Mouse (Mus musculus): ENCODE measurements at regions not wholly inside any gene's neighbourhood (a gene's known extent, or its start where the extent isn't known, plus 50 kb on each side); places are given as distances from the start of the nearest gene placed in this dataset.

GRCm38 (mm10) chr1:185151130-185151799 is 52.7 kb upstream of the Rab3gap2 start:
- 65% methylated on average over 11 of the region's 11 CpGs for WGBS

GRCm38 (mm10) chr1:185150431-185151129 is 53.3 kb upstream of the Rab3gap2 start:
- ATAC-seq (ENCODE audit: insufficient number of reproducible peaks, insufficient read depth, low FRiP score, low read depth), result no peak
- Histone ChIP-seq H3K36me3 (ENCODE audit: control insufficient read depth, insufficient read depth, low read length) (no peaks in the 10 kb centered on the region), H3K4me1 (ENCODE audit: control insufficient read depth, insufficient read depth, low read length) (no peaks in the 10 kb centered on the region), H3K27ac (ENCODE audit: low read length) (no peak overlapping the region), H3K4me2 (replicated peaks; ENCODE audit: low read depth, low read length) (no peak overlapping the region), H3K9ac (replicated peaks; ENCODE audit: low read depth, low read length) (no peak overlapping the region), H3K9me3 (ENCODE audit: control insufficient read depth, low read depth, low read length) (no peaks in the 10 kb centered on the region), H3K27me3 (ENCODE audit: control insufficient read depth, insufficient read depth, low read length) (no peaks in the 10 kb centered on the region), H3K4me3 (ENCODE audit: low read depth, low read length) (no peak overlapping the region)
- 85% methylated on average over 15 of the region's 15 CpGs for WGBS

More at GRCm38 (mm10) chr1:185151130-185151799, 52.7 kb upstream of the Rab3gap2 start:
- H3K4me1 ChIP-seq (ENCODE audit: control insufficient read depth, insufficient read depth, low read length), result no peaks in the 10 kb centered on the region
- no peak overlapping the region for H3K4me2 ChIP-seq (replicated peaks; ENCODE audit: low read depth, low read length)
- no peaks in the 10 kb centered on the region for H3K36me3 ChIP-seq (ENCODE audit: control insufficient read depth, insufficient read depth, low read length)
- H3K27me3 ChIP-seq (ENCODE audit: control insufficient read depth, insufficient read depth, low read length), result no peaks in the 10 kb centered on the region
- H3K27ac ChIP-seq (ENCODE audit: low read length), result no peak overlapping the region
- H3K9ac ChIP-seq (replicated peaks; ENCODE audit: low read depth, low read length), result no peak overlapping the region
- no peak overlapping the region for H3K4me3 ChIP-seq (ENCODE audit: low read depth, low read length)
- no peaks in the 10 kb centered on the region for H3K9me3 ChIP-seq (ENCODE audit: control insufficient read depth, low read depth, low read length)
- no peak for ATAC-seq (ENCODE audit: insufficient number of reproducible peaks, insufficient read depth, low FRiP score, low read depth)

DNA sequence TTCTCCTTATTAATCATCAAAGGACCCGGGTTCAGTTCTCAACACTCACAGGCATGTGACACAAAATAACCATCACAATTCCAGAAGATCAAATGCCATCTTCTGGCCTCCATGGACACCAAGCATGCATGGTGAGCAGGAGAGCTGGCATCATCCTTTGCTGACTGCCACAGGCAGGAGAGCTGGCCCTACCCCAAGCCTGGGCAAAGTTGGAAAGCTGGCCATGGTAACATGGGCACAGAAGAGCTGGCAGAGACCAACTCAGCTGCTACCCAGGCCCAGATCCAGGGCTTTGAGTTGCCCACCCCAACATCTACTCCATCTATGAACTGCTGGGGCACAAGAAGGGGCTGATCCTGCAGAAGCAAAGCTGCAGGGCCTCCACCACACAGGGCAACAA is 59.1 kb upstream of the Rab3gap2 start:
- H3K27ac ChIP-seq (ENCODE audit: low read length), result no peak overlapping the region
- no peak overlapping the region for H3K9ac ChIP-seq (replicated peaks; ENCODE audit: low read depth, low read length)
- WGBS, result 68% methylated on average over 1 of the region's 1 CpGs
- no peaks in the 10 kb centered on the region for H3K27me3 ChIP-seq (ENCODE audit: control insufficient read depth, insufficient read depth, low read length)
- H3K9me3 ChIP-seq (ENCODE audit: control insufficient read depth, low read depth, low read length), result no peaks in the 10 kb centered on the region
- no peak overlapping the region for H3K4me2 ChIP-seq (replicated peaks; ENCODE audit: low read depth, low read length)
- no peak for ATAC-seq (ENCODE audit: insufficient number of reproducible peaks, insufficient read depth, low FRiP score, low read depth)
- H3K4me3 ChIP-seq (ENCODE audit: low read depth, low read length), result no peak overlapping the region
- H3K4me1 ChIP-seq (ENCODE audit: control insufficient read depth, insufficient read depth, low read length), result no peaks in the 10 kb centered on the region
- no peaks in the 10 kb centered on the region for H3K36me3 ChIP-seq (ENCODE audit: control insufficient read depth, insufficient read depth, low read length)

- Histone ChIP-seq H3K4me3 (ENCODE audit: low read depth, low read length) (no peak overlapping the region), H3K36me3 (ENCODE audit: control insufficient read depth, insufficient read depth, low read length) (no peaks in the 10 kb centered on the region), H3K9me3 (ENCODE audit: control insufficient read depth, low read depth, low read length) (no peaks in the 10 kb centered on the region), H3K27ac (ENCODE audit: low read length) (no peak overlapping the region), H3K27me3 (ENCODE audit: control insufficient read depth, insufficient read depth, low read length) (no peaks in the 10 kb centered on the region), H3K4me1 (ENCODE audit: control insufficient read depth, insufficient read depth, low read length) (no peaks in the 10 kb centered on the region), H3K9ac (replicated peaks; ENCODE audit: low read depth, low read length) (no peak overlapping the region), H3K4me2 (replicated peaks; ENCODE audit: low read depth, low read length) (no peak overlapping the region)
- ATAC-seq (ENCODE audit: insufficient number of reproducible peaks, insufficient read depth, low FRiP score, low read depth), result no peak
- WGBS, result 86% methylated on average over 15 of the region's 15 CpGs
These were observed 59.9 kb upstream of the Rab3gap2 start for GRCm38 (mm10) chr1:185144006-185144405.

DNA sequence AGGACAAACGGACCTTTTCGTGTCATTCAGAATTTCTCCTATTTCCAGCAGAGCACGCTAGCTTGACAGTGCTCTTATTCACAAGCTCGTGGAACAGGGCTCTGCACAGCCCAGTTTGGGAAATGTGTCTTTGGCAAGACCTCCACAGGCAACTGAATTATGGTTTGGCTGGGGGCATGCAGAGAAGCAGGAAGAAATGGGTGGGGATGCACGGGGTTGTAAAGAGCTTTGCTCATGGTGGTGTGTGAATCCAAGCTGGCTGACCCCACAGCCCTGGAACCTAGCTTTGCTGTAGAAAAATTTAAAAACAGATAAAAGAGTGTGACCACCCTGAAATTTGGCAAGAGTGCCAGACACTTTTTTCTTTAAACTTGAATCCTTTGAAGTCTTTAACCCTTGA is 63.6 kb upstream of the Rab3gap2 start:
- Histone ChIP-seq H3K4me1 (ENCODE audit: control insufficient read depth, insufficient read depth, low read length) (no peaks in the 10 kb centered on the region), H3K4me2 (replicated peaks; ENCODE audit: low read depth, low read length) (no peak overlapping the region), H3K27ac (ENCODE audit: low read length) (no peak overlapping the region), H3K9me3 (ENCODE audit: control insufficient read depth, low read depth, low read length) (no peaks in the 10 kb centered on the region), H3K36me3 (ENCODE audit: control insufficient read depth, insufficient read depth, low read length) (no peaks in the 10 kb centered on the region), H3K4me3 (ENCODE audit: low read depth, low read length) (no peak overlapping the region), H3K9ac (replicated peaks; ENCODE audit: low read depth, low read length) (no peak overlapping the region), H3K27me3 (ENCODE audit: control insufficient read depth, insufficient read depth, low read length) (no peaks in the 10 kb centered on the region)
- 73% methylated on average over 5 of the region's 5 CpGs for WGBS
- no peak for ATAC-seq (ENCODE audit: insufficient number of reproducible peaks, insufficient read depth, low FRiP score, low read depth)

- Histone ChIP-seq H3K4me3 (ENCODE audit: low read depth, low read length) (no peak overlapping the region), H3K27me3 (ENCODE audit: control insufficient read depth, insufficient read depth, low read length) (no peaks in the 10 kb centered on the region), H3K27ac (ENCODE audit: low read length) (no peak overlapping the region), H3K36me3 (ENCODE audit: control insufficient read depth, insufficient read depth, low read length) (no peaks in the 10 kb centered on the region), H3K4me2 (replicated peaks; ENCODE audit: low read depth, low read length) (no peak overlapping the region), H3K4me1 (ENCODE audit: control insufficient read depth, insufficient read depth, low read length) (no peaks in the 10 kb centered on the region), H3K9me3 (ENCODE audit: control insufficient read depth, low read depth, low read length) (no peaks in the 10 kb centered on the region), H3K9ac (replicated peaks; ENCODE audit: low read depth, low read length) (no peak overlapping the region)
- ATAC-seq (ENCODE audit: insufficient number of reproducible peaks, insufficient read depth, low FRiP score, low read depth), result no peak
- WGBS, result 68% methylated on average over 4 of the region's 4 CpGs
These were observed 75.7 kb upstream of the Rab3gap2 start for GRCm38 (mm10) chr1:185128209-185128608.

DNA sequence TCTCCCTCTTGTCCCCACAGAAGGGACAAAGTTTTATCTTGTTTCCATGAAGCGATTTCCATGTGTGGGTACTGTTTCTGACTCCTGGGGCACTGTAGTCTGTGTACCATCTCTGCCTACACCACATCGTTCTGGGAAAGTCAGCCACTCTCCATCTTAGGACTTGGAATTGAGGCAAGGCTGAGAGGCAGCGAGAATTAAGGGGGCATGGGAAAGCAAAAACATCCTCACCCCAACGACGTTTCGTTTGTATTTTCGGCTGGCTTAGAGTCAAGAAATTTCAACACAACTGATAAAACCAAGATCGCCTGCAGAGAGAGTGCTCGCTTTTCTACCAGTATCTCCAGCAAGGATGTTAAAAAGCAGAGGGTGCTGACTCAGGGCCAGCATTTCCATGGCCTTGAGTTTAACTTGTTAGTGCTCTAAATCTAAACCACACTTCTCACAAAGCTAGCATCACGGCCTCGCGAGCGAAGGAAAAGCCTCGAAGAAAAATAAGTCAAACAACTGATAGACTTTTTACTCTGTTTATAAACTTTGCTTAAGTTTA is 78.1 kb upstream of the Rab3gap2 start:
- H3K27me3 ChIP-seq (ENCODE audit: control insufficient read depth, insufficient read depth, low read length), result no peaks in the 10 kb centered on the region
- ATAC-seq (ENCODE audit: insufficient number of reproducible peaks, insufficient read depth, low FRiP score, low read depth), result no peak
- H3K27ac ChIP-seq (ENCODE audit: low read length), result no peak overlapping the region
- 42% methylated on average over 14 of the region's 14 CpGs for WGBS
- H3K4me3 ChIP-seq (ENCODE audit: low read depth, low read length), result no peak overlapping the region
- H3K36me3 ChIP-seq (ENCODE audit: control insufficient read depth, insufficient read depth, low read length), result no peaks in the 10 kb centered on the region
- no peak overlapping the region for H3K4me2 ChIP-seq (replicated peaks; ENCODE audit: low read depth, low read length)
- H3K9ac ChIP-seq (replicated peaks; ENCODE audit: low read depth, low read length), result no peak overlapping the region
- H3K9me3 ChIP-seq (ENCODE audit: control insufficient read depth, low read depth, low read length), result no peaks in the 10 kb centered on the region
- H3K4me1 ChIP-seq (ENCODE audit: control insufficient read depth, insufficient read depth, low read length), result no peaks in the 10 kb centered on the region

DNA sequence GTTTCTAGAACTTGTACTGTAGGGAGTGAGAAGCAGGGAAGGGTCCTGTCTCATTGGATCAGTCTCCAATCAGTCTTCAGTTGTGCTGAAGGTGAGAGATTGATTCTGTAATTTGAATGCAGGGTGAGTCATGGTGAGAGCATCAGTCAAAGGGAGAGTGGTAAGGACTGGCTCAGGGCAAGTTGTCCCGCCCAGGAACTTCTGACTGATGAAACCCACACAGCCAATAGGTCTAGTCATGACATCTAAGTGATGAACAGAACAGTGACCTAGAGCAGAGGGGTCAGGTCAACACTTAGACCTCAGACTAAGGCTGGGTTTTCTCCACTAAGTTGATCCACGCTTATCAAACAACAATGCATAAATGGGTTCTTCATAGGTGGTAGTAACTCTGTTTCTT is 82.4 kb upstream of the Rab3gap2 start:
- no peak overlapping the region for H3K27ac ChIP-seq (ENCODE audit: low read length)
- no peaks in the 10 kb centered on the region for H3K9me3 ChIP-seq (ENCODE audit: control insufficient read depth, low read depth, low read length)
- no peaks in the 10 kb centered on the region for H3K4me1 ChIP-seq (ENCODE audit: control insufficient read depth, insufficient read depth, low read length)
- no peaks in the 10 kb centered on the region for H3K27me3 ChIP-seq (ENCODE audit: control insufficient read depth, insufficient read depth, low read length)
- 79% methylated on average over 2 of the region's 2 CpGs for WGBS
- H3K36me3 ChIP-seq (ENCODE audit: control insufficient read depth, insufficient read depth, low read length), result no peaks in the 10 kb centered on the region
- ATAC-seq (ENCODE audit: insufficient number of reproducible peaks, insufficient read depth, low FRiP score, low read depth), result no peak
- H3K4me3 ChIP-seq (ENCODE audit: low read depth, low read length), result no peak overlapping the region
- H3K9ac ChIP-seq (replicated peaks; ENCODE audit: low read depth, low read length), result no peak overlapping the region
- no peak overlapping the region for H3K4me2 ChIP-seq (replicated peaks; ENCODE audit: low read depth, low read length)
